Mouse (Mus musculus): ENCODE measurements at regions not wholly inside any gene's neighbourhood (a gene's known extent, or its start where the extent isn't known, plus 50 kb on each side); places are given as distances from the start of the nearest gene placed in this dataset.

DNA sequence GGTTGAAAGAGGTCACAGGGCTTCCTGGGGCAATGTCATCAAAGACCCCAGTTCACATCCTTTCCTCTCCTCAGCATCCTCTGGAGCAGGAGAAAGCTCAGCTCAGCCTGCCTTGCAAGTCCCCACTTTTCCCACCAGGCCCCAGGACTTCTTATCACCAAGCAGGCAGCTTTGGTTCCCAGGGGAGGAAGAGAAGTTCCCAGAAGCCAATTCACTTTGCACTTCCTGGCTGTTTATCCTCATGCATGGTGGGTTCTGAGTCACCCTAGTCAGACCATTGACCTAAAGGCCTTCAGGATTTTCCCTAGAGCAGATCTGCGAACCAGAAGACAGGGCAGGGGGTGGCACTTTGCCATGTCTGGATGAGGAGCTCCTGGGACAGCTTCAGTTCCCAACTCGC lies 61.5 kb upstream of the Tbx5 start:
- H3K4me1 ChIP-seq (ENCODE audit: control insufficient read depth, insufficient read depth, low read length), result no peaks in the 10 kb centered on the region
- no peak overlapping the region for H3K27ac ChIP-seq (ENCODE audit: insufficient read depth, low read depth, low read length)
- no peak for TF ChIP-seq CTCF (IDR thresholded peaks at IDR 0.05; ENCODE audit: low read depth, low read length)
- TF ChIP-seq POLR2A (IDR thresholded peaks at IDR 0.05; ENCODE audit: borderline replicate concordance, low read depth, low read length), result no peak
- no peak overlapping the region for H3K4me3 ChIP-seq (ENCODE audit: insufficient read depth, low read length)

DNA sequence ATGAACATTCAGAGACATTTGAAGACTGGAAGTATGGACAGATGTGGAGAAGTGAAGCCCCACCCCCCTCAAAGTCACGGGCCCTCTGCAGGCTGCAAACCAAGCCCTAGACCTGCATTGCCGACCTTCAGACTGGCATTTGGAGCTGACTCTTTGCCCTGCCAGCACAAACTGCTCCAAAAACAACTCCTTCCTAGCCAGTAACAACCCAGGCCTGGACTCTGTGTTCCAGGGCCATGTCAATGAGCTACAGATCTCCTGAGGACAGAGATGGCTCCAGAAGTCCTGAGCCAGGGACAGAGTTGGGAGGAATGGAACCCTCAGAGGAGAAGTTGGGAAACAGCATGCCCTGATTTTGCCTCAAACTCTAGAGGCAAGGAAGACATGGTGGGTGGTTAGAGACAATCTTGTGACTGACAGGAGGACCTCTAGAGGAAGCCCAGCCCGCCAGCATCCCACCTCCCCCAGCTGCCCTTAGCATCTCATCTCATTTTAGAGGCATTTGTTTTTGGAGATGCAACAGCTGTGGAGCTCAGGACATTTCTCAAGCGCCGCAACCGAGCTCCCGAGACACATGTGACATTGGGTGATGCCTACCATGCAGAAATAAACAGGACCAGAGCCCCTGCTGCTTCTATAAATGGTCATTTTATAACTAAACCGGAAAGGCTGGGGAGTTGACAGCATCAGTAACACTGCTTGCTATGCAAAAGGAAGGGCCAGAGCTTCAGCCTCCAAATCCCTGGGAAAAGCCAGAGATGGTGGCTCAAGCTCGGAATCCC lies 56.2 kb upstream of the Tbx5 start:
- Histone ChIP-seq H3K4me1 (ENCODE audit: control insufficient read depth, insufficient read depth, low read length) (no peaks in the 10 kb centered on the region), H3K27ac (ENCODE audit: insufficient read depth, low read depth, low read length) (no peak overlapping the region), H3K4me3 (ENCODE audit: insufficient read depth, low read length) (no peak overlapping the region)
- TF ChIP-seq POLR2A (IDR thresholded peaks at IDR 0.05; ENCODE audit: borderline replicate concordance, low read depth, low read length) (no peak), CTCF (IDR thresholded peaks at IDR 0.05; ENCODE audit: low read depth, low read length) (no peak)

DNA sequence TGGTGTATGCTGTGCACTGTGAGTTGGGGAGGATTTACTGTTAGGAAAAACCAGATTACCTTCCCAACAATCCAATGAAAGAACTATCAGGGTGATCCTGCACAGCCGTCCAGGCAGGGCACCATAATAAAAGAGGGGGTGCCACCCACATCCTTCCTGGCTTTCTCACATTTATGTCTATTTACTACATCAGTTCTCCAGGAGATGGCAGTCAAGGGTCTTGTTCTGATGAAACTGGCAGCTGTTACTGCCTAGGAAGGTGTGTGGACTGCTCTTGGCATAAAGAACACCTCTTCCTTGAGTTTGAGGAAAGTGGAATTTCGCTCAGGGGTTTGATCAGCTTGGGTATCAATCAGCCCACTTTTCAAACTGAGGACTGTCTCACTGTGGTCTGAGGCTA lies 54.6 kb upstream of the Tbx5 start:
- Histone ChIP-seq H3K27ac (ENCODE audit: insufficient read depth, low read depth, low read length) (no peak overlapping the region), H3K4me1 (ENCODE audit: control insufficient read depth, insufficient read depth, low read length) (no peaks in the 10 kb centered on the region), H3K4me3 (ENCODE audit: insufficient read depth, low read length) (no peak overlapping the region)
- TF ChIP-seq CTCF (IDR thresholded peaks at IDR 0.05; ENCODE audit: low read depth, low read length) (no peak), POLR2A (IDR thresholded peaks at IDR 0.05; ENCODE audit: borderline replicate concordance, low read depth, low read length) (no peak)

DNA sequence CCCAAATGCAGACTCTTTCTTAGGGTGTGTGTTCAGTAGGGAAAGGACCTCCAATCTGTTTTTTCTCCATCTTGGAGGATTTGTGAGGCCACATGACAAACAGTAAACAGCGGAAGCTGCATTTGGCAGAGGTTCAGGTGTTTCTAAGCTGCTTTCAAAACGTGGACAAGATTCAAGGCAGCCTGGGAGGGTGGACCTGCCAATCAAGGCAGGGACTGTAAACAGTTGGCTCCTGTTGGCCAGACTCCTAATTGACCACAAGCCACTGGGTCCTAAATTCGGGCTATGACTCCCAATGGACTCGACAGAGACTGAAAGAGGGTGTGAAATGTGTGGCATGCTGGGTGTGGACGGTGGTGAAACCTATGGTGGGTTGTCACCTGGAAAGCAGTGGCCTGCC lies 51.1 kb upstream of the Tbx5 start:
- Histone ChIP-seq H3K4me3 (ENCODE audit: insufficient read depth, low read length) (no peak overlapping the region), H3K27ac (ENCODE audit: insufficient read depth, low read depth, low read length) (no peak overlapping the region), H3K4me1 (ENCODE audit: control insufficient read depth, insufficient read depth, low read length) (no peaks in the 10 kb centered on the region)
- TF ChIP-seq CTCF (IDR thresholded peaks at IDR 0.05; ENCODE audit: low read depth, low read length), result no peak
- no peak for TF ChIP-seq POLR2A (IDR thresholded peaks at IDR 0.05; ENCODE audit: borderline replicate concordance, low read depth, low read length)
